Mouse (Mus musculus) frontal cortex, postnatal 14 days (tissue): ENCODE measurements around the gene Cbx4.
A peak's percentile ranks its signal among the peaks of the same experiment; 100 is the strongest.

ENCODE experiments used
- DNase-seq, 2 experiments: peaks; one replicate each; pipeline ENCODE4 v3.0.0; 2022; ENCODE audit warnings: low spot score in 2 of 2

Cbx4 gene

DNA sequence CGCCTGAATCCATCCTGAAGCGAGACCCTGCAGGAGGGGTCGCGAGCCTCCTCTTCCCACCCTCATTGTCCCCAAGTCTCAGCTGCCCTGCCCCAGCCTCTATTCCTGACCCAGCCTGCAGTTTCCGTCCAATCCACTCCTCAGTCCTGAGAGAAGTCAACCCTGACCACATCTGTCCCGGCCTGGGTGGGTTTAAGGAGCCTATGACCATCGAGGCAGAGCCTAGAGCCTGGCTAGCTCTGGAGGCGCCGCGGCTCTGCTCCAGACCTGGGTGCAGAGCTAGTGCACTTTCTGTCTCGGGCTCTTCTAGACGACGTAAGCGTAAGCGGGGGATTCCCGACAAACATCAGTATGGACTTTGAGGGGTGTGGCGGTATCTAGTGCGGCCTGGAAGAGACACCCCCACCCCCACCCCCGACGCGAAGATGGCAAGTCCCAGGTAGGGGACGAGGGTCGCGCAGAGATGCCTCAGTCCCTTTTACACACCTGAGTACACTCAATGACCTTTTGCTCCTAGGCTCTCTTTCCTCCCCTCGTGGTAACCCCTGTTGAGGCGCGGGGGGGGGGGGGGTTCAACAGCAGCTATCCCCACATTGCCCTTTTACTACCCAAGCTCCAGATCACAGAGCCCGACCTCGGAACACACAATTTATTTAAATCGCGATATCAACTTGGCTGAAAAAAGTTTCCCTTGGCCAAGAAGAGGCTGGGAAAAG lies 44.1 kb downstream of the Cbx4 start:
- DNase-seq: no peak

DNA sequence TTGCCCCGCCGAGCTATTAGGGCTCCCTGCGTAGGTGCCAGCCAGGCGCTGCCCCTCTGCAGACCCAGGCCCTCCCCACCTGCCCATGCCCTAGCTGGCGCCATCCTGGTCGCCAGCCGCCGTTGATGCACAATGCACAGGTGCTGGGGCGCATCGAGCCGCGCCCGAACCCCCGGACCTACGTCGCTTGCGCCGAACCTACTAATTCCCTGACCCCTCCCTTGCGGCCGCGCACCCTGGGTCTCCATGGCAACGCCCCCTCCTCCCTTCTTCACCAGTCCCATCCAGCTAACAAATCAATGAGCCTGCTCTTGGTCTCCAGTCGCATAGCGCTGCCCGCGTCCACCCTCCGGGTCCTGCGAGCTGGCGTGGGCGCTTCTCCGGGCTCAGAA lies 44.7 kb downstream of the Cbx4 start:
- DNase-seq: peak in 1 of 2 experiments; percentile 77

DNA sequence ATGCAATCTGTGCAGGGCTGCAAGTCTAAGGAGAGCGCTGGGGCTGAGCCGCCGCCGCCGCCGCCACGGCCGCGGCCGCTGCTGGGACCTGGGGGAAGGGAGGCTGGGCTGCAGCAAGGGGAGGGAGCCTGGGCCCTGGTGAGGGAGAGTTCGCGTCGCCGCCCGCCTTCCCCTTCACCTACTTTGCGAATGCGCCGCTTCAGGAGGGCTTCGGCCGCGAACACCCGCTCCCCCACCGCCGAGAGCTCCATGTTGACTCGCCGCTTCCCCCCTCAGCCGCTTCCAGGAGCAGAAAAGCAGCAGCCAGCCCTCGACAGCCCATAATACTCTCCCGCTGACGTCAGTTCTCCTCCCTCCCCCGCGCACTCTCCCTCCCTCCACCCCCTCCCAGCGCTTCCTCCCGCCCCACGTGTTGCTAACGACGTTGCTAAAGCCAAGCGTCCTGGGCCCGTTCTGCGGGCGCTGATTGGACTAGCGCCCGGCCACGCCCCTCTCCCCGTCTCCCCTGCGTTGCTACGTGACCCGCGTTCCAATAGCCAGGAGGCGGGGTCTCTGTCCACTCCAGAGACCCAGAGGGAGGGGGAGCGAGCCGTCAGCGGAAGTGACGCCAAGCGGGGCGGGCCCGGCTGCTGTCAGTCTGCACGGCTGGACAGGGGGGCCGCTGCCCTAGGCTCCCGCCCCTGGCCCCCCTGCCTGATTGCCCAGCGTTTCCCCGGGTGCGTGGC lies 45.3 kb downstream of the Cbx4 start, which contains the start of gene Cbx8:
Gene Cbx8 (minus strand): TSS at position 370 of the 725 bp plus-strand sequence.
- peak; percentile 99 for DNase-seq

DNA sequence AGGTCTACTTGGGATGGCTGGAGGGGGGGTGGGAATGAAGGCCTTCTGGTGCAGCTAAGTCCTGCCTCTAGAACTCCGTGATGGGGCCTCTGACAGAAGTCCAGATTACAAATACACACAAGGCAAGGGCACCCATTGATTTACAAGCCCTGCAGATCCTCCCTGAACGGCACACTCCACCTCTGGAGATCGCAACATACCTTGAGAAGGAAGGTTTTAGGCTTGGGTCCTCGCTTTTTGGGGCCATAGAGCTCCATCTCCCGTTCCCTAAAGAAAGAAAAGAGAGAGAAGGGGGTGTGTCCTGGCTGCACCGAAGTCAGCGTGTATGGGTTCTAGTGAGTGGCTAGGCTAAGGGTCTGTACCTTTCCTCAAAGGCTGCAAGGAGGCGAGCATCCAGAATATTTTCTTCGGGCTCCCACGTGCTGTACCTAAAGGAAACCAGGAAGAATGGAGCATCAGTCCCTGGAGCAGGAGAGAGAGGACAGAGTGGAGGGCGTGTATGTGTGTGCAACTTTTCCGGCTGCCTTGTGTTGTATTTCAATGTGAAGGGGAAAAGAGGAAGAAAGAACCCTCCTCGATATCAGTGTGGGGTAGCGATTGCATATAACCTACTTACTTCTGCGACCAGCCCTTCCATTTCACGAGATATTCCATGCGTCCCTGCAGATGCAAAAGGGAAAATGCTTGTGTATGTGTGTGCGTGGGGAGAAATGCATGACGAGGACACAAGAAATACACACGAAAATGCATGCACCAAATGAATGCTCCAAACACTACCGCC lies 46.1 kb downstream of the Cbx4 start:
- no peak for DNase-seq

GRCm38 (mm10) chr11:119038744-119039484 lies 47.1 kb downstream of the Cbx4 start:
- DNase-seq: no peak

DNA sequence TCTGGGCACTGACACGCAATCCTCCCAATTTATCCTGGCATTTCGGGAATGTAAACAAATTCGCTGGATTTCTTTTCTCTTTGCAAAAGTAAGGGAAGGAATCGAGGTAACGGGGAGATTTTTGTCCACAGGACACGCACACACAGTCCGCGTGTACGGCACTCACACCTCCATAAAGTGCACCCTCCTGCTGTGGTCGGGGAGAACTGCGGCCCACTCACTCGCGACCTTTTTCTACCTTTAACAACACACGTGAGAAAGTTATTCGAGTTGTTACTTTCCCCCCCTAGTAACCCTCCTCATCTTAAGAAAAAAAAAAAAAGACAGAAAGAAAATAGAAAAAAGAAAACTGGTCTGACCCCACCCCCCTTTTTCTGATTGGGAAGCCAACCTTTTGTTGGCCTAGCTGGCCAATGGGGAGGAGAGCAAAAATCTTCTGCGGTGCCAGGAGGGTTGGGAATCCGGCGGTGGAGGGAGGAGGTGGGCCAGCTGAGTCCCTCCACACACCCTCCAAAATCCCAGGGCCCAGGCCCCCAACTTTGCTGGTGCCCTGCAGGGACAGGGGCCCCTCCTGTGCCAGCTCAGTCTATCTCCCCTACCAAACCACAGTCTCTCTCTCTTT lies 48.1 kb downstream of the Cbx4 start:
- no peak for DNase-seq

DNA sequence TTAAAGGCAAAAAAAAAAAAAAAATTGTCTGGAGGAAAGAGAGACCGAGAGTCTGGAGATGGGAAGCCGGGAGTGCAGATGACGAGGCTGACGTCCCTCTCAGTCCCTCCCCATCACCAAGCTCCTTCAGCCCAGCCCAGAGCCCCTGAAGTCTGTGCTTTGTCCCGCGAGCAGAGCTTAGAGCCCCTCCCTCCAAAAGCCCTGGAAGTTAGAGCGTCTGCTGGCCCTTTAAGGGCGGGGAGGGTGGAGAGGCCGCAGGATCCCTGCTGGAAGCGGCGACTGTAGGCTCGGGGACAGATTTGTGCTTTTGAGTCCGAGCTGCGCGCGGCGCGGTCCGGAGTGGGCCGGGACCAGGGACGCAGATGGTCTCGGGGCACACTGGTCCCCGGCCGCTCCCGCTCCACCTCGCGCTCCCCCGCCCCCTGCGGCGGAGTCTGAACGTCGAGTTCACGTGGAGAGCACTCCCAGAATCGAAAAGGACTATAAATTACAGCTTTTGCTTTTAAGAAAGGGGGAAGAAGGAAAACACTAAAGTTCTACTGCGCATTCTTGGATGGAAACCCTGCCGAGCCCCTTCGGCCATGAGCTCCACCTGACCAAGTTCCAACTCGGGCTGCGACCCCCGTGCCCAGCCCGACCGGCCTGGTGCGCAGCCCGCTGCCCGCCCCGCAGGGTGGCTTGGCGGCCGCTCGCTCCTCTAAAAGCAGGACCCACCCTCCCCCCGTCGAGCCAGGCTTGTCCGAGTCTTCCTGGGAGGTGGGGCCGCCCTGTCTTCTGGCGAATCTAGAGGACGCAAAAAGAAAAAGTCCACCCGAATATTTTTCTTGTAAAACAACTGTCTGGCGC lies 48.9 kb downstream of the Cbx4 start:
- no peak for DNase-seq

- DNase-seq: no peak
These were observed 49.6 kb downstream of the Cbx4 start for GRCm38 (mm10) chr11:119036447-119036846.

- no peak for DNase-seq
These were observed 50.3 kb downstream of the Cbx4 start for GRCm38 (mm10) chr11:119035686-119036165.

GRCm38 (mm10) chr11:119035094-119035685 lies 50.8 kb downstream of the Cbx4 start:
- DNase-seq: no peak

DNA sequence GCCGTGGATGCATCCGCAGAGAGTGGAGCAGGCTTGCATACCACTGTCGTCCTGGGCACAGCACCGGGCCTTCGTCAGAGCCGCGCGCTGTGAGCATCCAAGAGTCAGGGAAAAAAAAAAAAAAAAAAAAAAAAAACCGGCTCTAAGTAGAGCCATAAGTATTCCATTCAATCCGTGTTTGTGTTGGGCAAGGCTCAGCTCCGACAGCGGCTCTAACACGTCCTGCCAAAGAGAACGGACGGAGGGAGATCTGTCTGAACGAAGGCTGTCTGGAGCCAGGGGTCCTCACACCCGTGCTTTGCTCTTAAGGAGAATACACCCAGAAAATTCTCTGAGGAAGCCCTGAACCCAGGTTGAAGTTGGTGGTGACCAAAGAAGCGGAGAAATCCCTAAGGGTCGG lies 51.4 kb downstream of the Cbx4 start:
- DNase-seq: no peak

DNA sequence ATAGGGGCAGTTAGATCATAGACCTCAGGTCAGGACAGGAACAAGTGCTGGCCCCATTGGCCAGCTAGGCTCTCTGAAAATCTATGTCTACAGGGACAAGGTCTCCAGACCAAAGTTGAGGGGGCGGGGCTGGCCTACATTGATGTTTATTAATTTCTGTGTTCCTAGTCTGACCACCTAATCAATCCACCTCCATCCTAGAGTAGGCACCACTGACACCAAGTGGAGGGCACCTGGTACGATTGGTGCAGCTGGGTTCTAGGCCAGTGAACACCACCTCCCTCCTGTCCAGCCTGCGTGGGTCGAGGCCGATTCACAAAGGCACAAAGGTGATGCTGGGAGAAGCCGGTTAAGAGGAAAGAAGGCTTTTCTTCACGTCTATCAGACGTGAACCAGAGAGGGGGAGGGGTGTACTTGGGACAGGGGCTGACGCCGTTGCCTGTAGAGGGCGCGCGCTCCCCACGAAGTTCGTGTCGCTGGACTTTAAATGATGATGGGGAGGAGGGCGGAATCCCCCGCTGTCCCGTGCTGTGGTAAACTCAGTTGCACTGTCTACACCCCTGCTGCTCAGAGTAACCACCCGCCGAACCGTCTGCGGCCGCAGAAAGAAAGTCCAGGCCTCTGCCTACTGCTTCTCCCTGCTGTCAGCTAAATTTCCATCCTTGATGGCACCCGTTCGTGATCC lies 52.0 kb downstream of the Cbx4 start:
- no peak for DNase-seq
